Mouse (Mus musculus) testis, postnatal 14 days (tissue): ENCODE measurements around the gene Ccn6.

Experiments used
- DNase-seq: peaks from one replicate; pipeline ENCODE4 v3.0.0; 2021; ENCODE audit warnings: low spot score

Gene Ccn6

GRCm38 (mm10) chr10:39161406-39161805 is 2.2 kb downstream of the Ccn6 start:
- DNase-seq = no peak

- DNase-seq = no peak
Measured at GRCm38 (mm10) chr10:39158306-39158705, 5.3 kb downstream of the Ccn6 start.

- no peak for DNase-seq
Measured at GRCm38 (mm10) chr10:39157321-39157720, 6.3 kb downstream of the Ccn6 start.

- no peak for DNase-seq
Measured at GRCm38 (mm10) chr10:39156719-39157118, 6.9 kb downstream of the Ccn6 start.

GRCm38 (mm10) chr10:39142216-39142615 is 21.4 kb downstream of the Ccn6 start:
- DNase-seq = no peak

GRCm38 (mm10) chr10:39141401-39141800 is 22.2 kb downstream of the Ccn6 start:
- DNase-seq = no peak

- DNase-seq = no peak
Measured at GRCm38 (mm10) chr10:39140843-39141242, 22.8 kb downstream of the Ccn6 start.

GRCm38 (mm10) chr10:39138761-39139160 is 24.8 kb downstream of the Ccn6 start:
- no peak for DNase-seq

- DNase-seq = no peak
Measured at GRCm38 (mm10) chr10:39137766-39138165, 25.8 kb downstream of the Ccn6 start.

GRCm38 (mm10) chr10:39133462-39134310 is 29.9 kb downstream of the Ccn6 start, which contains the start of the genes Fam229b and Tube1:
TSS of gene Fam229b (minus strand) at chr10:39133914.
TSS of gene Tube1 (plus strand) at chr10:39133976.
- DNase-seq = peak; percentile 94

- no peak for DNase-seq
Measured at GRCm38 (mm10) chr10:39121412-39121811, 42.2 kb downstream of the Ccn6 start.

GRCm38 (mm10) chr10:39109489-39109874 is 54.1 kb downstream of the Ccn6 start:
- DNase-seq = no peak

- DNase-seq = no peak
Measured at GRCm38 (mm10) chr10:39108837-39109488, 54.6 kb downstream of the Ccn6 start.

- no peak for DNase-seq
Measured at GRCm38 (mm10) chr10:39106935-39107334, 56.7 kb downstream of the Ccn6 start.

GRCm38 (mm10) chr10:39106413-39106812 is 57.2 kb downstream of the Ccn6 start:
- DNase-seq = no peak

- DNase-seq = no peak
Measured at GRCm38 (mm10) chr10:39104803-39105449, 58.7 kb downstream of the Ccn6 start.
